Mouse (Mus musculus) CH12.LX (cell line): ENCODE results near the gene Krr1.

Experiments used
- CTCF ChIP-seq, 2 experiments: IDR thresholded peaks in 1 of 2; conservative IDR thresholded peaks in 1 of 2; 2 replicates each; pipeline ENCODE4 v1.5.1; 2011 to 2012; ENCODE audit warnings: low read depth in 2 of 2, low read length in 2 of 2, improper control_type of control experiment in 1 of 2, inconsistent platforms in 1 of 2, mild to moderate bottlenecking in 1 of 2, moderate library complexity in 1 of 2
- EP300 ChIP-seq: IDR thresholded peaks from 2 replicates; pipeline ENCODE4 v1.6.1; 2011; ENCODE audit warnings: low read length, improper control_type of control experiment
- JUN ChIP-seq: IDR thresholded peaks from 2 replicates; pipeline ENCODE4 v1.6.1; 2011; ENCODE audit warnings: low read depth, mild to moderate bottlenecking, low read length, improper control_type of control experiment, moderate library complexity; ENCODE audit not compliant: insufficient read depth
- MAX ChIP-seq: IDR thresholded peaks from 2 replicates; pipeline ENCODE4 v1.6.1; 2011; ENCODE audit warnings: low read length, improper control_type of control experiment
- MAZ ChIP-seq: IDR thresholded peaks from 2 replicates; pipeline ENCODE4 v1.6.1; 2012; ENCODE audit warnings: low read depth, mild to moderate bottlenecking, inconsistent platforms, low read length, improper control_type of control experiment, moderate library complexity
- POLR2A ChIP-seq: IDR thresholded peaks from 2 replicates; pipeline ENCODE4 v1.6.1; 2011; ENCODE audit warnings: low read depth, mild to moderate bottlenecking, improper control_type of control experiment, low read length
- POLR2AphosphoS2 ChIP-seq: IDR thresholded peaks from 2 replicates; pipeline ENCODE4 v1.6.1; 2011; ENCODE audit warnings: low read depth, low read length, improper control_type of control experiment
- SIN3A ChIP-seq: IDR thresholded peaks from 2 replicates; pipeline ENCODE4 v1.6.1; 2012; ENCODE audit warnings: low read length, improper control_type of control experiment, inconsistent platforms
- USF1 ChIP-seq: IDR thresholded peaks from 2 replicates; pipeline ENCODE4 v1.6.1; 2014; ENCODE audit warnings: low read depth, mild to moderate bottlenecking, inconsistent platforms, low read length, improper control_type of control experiment

DNA sequence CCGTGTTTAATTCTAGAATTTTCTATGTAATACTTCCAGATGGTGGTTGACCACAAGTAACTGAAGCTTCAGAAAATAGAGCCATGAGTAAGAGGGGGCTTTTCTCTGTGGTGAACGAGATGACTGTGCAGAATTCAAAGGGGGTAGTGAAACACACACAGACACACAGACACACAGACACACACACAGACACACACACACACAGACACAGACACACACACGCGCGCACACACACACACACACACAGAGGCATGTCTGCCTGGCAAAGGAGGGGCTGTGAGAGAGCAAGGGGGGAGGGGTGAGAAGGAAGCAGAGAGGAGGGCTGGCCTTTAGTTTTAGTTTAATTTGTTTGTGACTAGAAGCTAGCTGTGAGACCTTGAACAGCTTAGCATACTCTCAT, 28.1 kb downstream of the Krr1 start:
- TF ChIP-seq CTCF (conservative IDR thresholded peaks at IDR 0.05 in 1 of 2, IDR thresholded peaks at IDR 0.05 in 1 of 2; ENCODE audit: low read depth in 2 of 2, low read length in 2 of 2) (no peak), POLR2A (peak; percentile 40; the same call in 1 of the 2 replicates), POLR2AphosphoS2 (peak; percentile 58; the same call in 1 of the 2 replicates), MAX (peak; percentile 72), USF1 (no peak), MAZ (peak; percentile 100), SIN3A (peak; percentile 96), EP300 (peak; percentile 99), JUN (peak; percentile 98)
